Mouse (Mus musculus) thymus, postnatal 25 days (tissue): Measurements from ENCODE around the gene Fkbp4.
"Not testable (repeated sequence)": the region's sequence is repeated elsewhere in the genome, so short reads cannot be mapped to it uniquely, and the experiment has no call there.

Experiments
- DNase-seq: peaks from one replicate; pipeline ENCODE4 v3.0.0; 2022

The Fkbp4 gene

GRCm38 (mm10) chr6:128389185-128389584 is 49.3 kb downstream of the Fkbp4 start:
- DNase-seq, result no peak

GRCm38 (mm10) chr6:128385026-128385425 is 53.5 kb downstream of the Fkbp4 start:
- DNase-seq, result no peak

GRCm38 (mm10) chr6:128383752-128384151 is 54.7 kb downstream of the Fkbp4 start:
- DNase-seq, result no peak

GRCm38 (mm10) chr6:128381254-128381653 is 57.2 kb downstream of the Fkbp4 start:
- DNase-seq, result no peak

GRCm38 (mm10) chr6:128380594-128381167 is 57.8 kb downstream of the Fkbp4 start:
- DNase-seq, result not testable (repeated sequence)
